Mouse (Mus musculus): ENCODE measurements around the gene Hist1h2be.
A peak's percentile ranks its signal among the peaks of the same experiment; 100 is the strongest.

DNA sequence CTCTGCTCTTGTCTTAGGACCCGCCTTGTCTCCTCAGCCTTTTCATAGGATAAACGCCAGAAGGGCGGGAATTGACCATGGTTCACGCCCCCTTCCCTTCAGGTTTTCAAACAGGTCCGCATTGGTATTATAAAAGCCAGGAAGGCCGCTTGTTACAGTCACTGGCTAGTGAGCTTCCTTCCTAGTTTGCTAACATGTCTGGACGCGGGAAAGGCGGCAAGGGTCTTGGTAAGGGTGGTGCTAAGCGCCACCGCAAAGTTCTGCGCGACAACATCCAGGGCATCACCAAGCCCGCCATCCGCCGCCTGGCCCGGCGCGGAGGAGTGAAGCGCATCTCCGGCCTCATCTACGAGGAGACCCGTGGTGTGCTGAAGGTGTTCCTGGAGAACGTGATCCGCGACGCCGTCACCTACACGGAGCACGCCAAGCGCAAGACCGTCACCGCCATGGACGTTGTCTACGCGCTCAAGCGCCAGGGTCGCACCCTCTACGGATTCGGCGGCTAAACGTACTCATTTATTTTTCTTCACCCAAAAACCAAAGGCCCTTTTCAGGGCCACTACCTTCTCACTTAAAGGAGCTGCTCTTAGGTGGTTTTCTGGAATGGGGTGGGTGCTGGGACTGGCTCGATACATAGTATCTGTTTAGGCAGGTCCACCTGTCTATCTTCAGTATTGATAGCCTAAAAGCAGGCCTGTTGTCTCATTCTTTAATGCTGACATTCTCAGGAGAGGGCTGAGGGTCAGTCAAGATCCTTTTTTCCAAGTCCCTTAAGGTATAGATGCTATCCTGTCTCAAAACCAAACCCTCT is 39.3 kb downstream of the Hist1h2be start, which contains the start of gene Hist1h4d:
- TF ChIP-seq CTCF (IDR thresholded peaks at IDR 0.05; ENCODE audit: low read depth, low read length) = no peak
- TF ChIP-seq POLR2A (IDR thresholded peaks at IDR 0.05; ENCODE audit: borderline replicate concordance, low read depth, low read length) = peak; percentile 96
